Mouse (Mus musculus): ENCODE results near the gene Hcrtr1.
A peak's percentile ranks its signal among the peaks of the same experiment; 100 is the strongest.

Hcrtr1 gene

DNA sequence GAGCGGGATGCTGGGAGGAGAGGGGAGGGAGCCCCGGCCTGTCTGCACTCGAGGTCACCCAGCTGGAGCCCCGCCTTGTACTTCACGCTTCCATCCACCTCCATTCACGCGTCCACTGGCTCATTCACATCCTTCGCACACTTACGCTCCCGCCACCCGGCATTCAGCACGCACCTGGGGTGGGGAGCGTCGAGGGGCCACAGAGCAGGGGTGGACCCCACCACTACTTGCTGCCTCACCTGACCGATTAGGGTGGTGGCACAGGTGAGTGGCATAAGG lies at the start of gene Hcrtr1:
Gene Hcrtr1, minus strand, starts transcription at position 146 of the 279 bp plus-strand sequence.
- DNase-seq (ENCODE audit: low spot score) = no peak

DNA sequence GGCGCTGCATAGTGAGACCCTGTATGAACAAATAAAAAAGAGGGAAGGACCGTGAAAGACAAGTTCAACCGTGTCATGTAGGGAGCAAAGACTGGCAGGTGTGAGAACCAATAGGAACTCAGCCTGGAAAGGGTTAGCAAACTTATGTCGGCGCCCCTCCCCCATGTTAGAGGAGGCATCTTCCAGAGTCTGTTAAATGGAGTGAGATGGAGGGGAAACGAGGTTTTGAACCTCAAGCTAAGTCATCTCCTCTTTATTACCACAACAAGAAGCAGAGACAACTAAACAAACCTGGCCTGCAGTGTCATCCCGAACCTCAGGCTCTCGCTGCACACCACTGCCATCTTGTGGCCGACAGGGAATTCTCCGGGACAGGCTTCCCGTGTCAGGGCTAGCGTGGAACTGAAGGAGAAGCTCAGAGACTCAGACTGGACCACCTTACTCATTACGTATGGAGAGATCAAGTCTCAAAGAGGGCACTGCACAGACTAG lies 49.7 kb upstream of the Hcrtr1 start:
- DNase-seq (ENCODE audit: low spot score) = peak; percentile 87

DNA sequence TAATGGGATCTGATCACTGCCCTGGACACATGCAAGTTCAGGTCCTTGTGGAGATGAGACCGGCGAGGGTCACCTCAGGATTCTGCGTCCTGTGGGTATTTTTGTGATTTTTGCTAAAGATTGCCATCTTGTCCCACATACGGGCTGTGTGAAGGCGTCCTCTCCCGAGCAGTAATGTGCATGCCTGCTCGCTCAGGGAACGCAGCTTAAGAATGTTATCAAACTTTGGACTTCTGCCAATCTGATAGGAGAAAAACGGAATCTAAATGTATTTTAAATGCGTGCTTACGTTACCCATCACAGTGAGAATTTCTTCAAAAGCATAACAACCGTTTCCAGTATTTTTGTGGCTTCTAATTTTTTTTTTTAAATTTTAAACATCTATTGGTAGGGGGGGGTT lies 47.7 kb upstream of the Hcrtr1 start:
- DNase-seq (ENCODE audit: low spot score) = no peak

- DNase-seq (ENCODE audit: low spot score) = no peak
Measured at GRCm38 (mm10) chr4:130186450-130186849, 47.3 kb upstream of the Hcrtr1 start.

DNA sequence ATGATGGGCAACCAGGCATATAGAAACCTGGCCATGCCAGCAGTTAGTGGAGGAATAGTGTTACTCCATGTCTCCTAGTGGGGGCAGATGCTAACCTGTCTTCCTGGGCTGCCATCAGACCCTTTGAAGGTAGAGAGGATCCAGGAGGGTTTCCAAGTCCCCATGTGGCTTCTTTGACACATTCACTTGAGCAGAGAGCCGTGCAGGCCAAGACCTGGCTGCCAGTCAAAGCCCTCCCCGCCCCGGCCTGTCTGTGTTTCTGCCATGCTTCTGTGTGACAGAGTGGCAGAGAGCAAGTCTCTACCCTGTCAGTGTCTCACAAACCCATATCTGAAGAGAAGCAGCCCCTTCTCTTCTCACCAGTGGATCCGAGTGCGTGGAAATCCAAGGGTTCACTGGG lies 44.7 kb upstream of the Hcrtr1 start:
- DNase-seq (ENCODE audit: low spot score) = no peak

DNA sequence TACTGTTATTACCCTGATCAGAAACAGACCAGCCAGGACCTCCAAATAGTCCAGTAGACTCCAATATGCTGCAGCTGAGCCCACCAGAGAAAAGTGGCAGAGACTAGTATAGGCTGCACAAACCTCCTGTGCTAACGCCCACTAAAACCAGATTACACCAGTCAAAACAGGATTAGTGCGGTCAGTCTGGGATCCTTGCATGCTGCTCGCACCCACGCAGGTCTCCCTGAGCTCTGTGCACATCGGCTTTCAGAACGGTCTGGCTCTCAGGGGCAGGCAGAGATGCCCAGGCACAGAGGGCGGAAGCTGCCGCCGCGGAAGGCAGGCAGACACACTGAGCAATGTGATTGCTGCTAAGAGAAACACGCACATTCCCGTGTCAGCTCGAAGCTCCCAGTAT lies 43.9 kb upstream of the Hcrtr1 start:
- no peak for DNase-seq (ENCODE audit: low spot score)

- DNase-seq (ENCODE audit: low spot score) = peak; percentile 22
Measured at GRCm38 (mm10) chr4:130181886-130182285, 42.7 kb upstream of the Hcrtr1 start.

DNA sequence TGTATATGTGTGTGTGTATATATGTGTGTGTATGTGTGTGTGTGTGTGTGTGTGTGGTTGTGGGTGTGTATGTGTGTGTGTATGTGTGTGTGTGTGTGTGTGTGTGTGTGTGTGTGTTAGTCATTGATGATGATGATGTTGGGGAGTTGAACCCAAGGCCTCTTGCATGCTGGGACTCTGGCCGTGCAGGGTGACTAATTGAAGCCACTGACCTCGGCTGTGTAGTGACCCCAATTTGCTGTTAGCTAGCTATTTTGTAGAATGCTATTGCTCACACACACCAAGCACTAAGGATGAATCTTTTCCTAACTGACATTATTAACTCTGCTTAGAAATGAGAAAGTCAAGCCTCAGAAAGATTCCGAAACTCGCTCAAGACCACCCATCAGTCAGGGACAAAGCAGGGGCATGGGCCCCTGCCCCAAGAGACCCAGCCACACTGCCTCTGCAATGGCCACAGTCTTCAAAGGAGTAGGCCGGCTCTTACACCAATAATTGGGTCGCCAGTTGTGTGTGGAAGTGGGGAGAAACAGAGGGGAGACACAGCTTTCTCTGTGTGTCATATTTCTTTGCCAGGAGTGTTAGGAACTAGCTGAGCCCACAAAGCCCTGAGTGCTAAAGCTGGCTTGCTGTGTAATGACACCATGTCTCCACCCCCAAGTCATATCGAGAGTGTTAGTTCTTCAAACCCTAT lies 41.9 kb upstream of the Hcrtr1 start:
- DNase-seq (ENCODE audit: low spot score) = no peak

- no peak for DNase-seq (ENCODE audit: low spot score)
Measured at GRCm38 (mm10) chr4:130179876-130180275, 40.7 kb upstream of the Hcrtr1 start.

GRCm38 (mm10) chr4:130177536-130177935 lies 38.4 kb upstream of the Hcrtr1 start:
- DNase-seq (ENCODE audit: low spot score) = no peak

DNA sequence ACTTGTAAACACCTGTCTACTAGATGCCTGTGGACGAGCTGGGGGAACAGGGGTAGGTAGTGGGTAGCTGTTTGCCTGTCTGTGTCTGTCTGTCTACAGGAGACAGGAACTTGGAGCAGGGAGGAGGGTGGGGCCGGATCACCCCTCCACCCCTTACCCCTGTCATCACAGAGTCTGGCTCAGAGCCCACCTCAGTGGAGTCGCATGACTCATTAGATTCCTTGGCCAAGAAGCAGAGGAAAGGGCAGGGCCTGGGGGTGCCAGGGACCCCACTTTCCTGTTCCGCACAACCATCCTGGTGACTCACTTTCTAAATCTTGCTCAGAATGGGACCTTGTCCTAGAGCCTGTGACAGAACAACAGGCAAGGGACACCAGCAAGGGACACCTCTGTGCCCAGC lies 37.9 kb upstream of the Hcrtr1 start:
- DNase-seq (ENCODE audit: low spot score) = peak; percentile 71

DNA sequence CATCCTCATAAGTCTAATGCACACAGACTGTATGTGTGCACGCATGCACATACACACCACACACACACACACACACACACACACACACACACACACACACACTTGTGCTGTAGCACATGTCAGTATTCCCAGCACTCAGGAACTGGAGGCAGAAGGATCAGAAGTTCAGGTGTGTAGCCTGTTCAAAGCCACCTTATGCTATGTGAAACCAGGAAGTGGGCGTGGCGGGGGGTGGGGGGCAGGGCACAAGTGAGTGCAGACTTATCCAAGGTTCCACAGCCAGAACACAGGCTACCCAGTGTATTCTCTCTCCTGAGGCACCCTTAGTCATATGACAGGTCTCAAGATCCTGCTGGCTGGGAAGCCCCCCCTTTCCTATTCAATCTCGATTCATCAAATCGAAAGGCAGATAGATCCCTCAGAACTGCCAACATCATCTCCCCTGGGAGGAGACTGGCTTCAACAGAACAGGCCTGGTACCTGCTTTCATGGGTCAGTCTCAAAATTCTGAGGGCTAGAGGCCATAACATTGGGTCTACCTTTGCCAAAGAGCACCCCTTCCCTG lies 37.1 kb upstream of the Hcrtr1 start:
- DNase-seq (ENCODE audit: low spot score) = no peak

DNA sequence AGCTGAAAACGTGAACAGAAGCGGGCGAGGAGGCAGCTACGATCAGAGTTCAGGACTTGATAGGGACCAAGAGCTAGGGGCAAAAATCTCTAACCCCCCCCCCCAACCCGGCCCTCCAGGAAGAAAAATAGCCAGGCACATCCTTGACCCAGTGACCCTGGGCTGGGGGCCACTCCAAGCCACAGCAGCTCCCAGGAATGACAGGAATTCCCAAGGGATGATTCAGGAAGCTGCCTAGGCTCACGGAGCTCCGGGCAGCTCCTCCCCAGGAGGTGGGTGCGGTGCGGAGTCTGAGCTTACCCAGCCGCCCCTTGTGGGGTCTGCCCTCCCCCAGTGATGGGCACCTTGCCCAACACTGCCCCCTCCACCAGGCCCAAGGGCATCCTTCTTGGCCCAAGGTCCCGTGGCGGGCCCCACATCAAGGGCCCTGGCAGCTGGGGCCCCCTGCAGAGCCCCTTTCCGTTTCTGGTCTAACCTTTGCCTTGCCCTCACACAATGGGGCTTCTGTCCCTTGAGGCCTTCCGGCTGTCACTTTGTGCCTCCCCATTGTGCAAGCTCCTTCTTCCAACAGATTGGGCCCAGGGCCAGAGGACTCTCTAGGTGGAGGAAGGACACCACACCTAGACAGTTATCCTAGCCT lies 36.0 kb upstream of the Hcrtr1 start, which contains the start of gene Tinagl1:
Gene Tinagl1, minus strand, starts transcription at position 51 of the 640 bp plus-strand sequence.
- DNase-seq (ENCODE audit: low spot score) = no peak

DNA sequence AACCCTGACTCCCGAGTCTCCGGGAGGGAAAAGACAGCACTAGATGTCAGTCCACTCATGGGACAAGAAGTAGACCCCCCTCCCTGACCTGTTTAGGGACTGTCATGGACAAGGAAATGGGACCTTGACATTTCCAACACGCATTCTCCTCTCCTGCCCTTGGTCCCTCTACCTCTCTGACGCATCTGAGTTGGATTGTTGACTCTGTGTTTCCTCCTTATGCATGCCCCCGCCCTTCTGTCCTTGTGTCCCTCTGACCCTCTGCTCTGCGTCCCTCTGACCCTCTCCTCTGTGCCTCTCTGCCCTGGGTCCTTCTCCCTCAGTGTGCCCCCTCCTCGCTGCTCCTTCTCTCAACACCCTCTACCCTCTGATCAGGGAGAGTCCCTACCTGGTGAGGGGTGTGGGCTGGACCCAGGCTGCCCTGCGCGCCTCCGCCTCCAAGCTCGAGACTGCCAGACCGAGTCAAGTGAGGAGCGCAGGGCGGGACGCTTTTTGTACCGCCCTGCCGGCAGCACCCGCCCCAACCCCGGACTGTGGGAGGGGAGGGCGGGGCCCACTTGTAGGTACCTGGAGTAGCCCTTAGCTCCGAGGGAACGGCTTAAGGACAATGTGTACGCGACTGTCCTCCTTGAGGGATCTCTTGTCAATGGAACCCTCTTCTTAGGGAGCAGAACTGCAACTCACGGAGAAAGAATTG lies 35.3 kb upstream of the Hcrtr1 start:
- DNase-seq (ENCODE audit: low spot score) = peak; percentile 84

- DNase-seq (ENCODE audit: low spot score) = no peak
Measured at GRCm38 (mm10) chr4:130173911-130174311, 34.8 kb upstream of the Hcrtr1 start.

GRCm38 (mm10) chr4:130173060-130173822 lies 34.1 kb upstream of the Hcrtr1 start:
- DNase-seq (ENCODE audit: low spot score) = peak; percentile 67

DNA sequence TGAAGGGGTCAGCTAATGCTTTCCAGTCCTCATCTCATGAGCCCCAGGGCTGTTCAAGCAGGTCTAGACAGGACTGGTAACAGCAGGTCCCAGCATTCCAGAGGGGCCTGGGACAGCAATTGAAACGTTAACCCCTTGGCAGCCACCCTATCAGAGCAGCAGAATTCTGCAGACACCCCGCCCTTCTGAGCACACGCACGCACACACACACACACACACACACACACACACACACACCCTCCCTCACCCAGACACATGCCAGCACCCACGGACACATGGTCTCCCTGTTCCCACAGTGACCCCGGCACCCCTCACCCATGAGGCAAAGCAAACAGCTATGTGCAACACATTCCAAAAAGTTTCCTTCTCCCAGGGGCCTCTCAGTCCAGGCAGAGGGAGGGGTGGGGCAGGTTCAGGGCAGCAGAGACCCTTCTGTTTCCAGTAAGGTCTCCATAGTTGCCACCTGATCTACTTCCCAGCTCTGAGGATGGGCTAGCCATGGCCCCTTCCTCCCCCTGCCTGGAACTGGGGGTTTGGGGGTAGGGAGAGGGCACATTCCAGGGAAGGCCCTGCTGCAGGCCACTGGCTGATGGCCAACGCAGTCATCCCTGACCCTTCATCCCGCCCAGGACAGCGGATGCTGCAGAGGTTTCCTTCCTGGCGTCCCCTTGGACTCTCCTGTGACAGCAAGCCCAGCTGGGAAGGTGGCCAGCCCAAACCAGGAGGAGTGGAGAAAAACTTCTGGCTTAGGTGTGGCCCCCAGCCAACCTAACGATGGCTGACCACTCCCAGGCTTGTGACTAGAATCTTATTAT lies 33.0 kb upstream of the Hcrtr1 start:
- DNase-seq (ENCODE audit: low spot score) = peak; percentile 64

DNA sequence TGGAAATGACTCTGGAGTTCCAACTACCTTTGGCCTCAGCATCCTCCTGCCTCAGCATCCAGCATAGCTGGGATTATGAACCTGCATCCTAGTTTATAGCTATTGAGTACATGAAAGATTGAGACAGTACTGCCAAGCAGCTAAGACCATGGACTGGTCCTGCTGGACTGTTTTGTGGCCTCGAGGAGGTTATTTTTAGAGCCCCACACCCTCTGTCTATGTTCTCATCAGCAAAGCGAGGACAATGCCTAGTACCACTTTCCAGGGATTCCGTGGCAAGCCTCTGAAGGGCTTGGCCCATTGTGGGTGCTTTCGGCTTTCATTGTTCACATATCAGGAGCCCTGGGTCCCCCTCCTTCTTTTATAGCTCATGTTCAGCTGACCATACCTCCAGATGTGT lies 31.2 kb upstream of the Hcrtr1 start:
- DNase-seq (ENCODE audit: low spot score) = no peak

GRCm38 (mm10) chr4:130169411-130169971 lies 30.3 kb upstream of the Hcrtr1 start:
- DNase-seq (ENCODE audit: low spot score) = no peak

DNA sequence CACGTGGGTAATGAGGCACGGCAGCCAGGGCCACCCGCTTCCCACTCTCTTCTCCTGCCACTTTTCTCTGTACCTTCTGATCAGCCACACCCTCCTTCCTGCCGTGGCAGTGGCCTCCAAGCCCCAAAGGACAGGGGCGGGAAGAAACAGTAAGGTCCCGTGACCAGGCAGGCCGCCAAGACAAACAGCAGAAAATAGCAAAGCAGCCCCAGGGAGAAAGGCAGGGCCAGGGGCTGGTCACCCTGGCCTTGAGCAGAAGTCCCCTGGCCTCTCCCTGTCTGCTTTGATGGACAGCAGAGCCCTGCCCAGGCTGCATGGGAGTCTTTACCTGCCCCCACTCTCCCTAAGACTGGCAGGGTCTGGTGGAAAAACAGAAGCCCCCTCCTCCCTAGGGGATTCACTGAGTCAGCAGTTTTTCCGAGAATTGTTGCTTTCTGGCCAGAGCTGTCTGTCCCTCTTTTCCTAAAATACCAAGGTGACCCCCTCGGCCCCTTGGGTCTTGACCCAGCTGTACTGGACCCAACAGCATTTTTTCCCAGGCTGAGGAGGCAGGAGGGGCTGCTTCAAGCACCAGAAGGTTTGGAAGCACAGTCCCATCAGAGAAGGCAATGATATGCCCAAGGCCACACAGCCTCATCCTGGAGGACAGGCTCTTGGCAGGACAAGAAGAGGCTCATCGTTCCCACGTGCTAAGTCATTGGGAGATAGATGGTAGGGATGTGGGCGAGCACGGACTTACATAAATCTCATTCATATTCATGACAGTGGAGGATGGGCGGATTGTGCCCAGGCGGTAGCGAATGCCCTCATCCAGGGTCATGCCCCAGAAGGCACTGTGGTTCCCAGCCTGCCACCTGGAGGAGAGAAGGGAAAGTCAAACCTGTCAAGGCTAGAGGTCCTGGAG lies 29.4 kb upstream of the Hcrtr1 start:
- peak; percentile 94 for DNase-seq (ENCODE audit: low spot score)
